Mouse (Mus musculus) heart, embryonic 12.5 days (tissue): ENCODE results near the gene Rsrc1. TPM values are rescaled to one million over a fixed set of nuclear protein-coding genes. Genes with fewer than 3 reads are reported as not detected.

Experiments
- ATAC-seq: fragments of 200-750 bp; cut with Nextera tagmentation; 2 replicates; pipeline ENCODE4 v1.8.0; 2017; ENCODE audit warnings: moderate TSS enrichment, moderate library complexity; ENCODE audit not compliant: insufficient number of reproducible peaks, low FRiP score
- H3K27ac ChIP-seq: fragments of 300-500 bp; sonication (generic); 2 replicates; pipeline ENCODE4 v1.5.1; 2016; ENCODE audit warnings: mild to moderate bottlenecking, moderate library complexity; ENCODE audit not compliant: poor library complexity, severe bottlenecking
- H3K27me3 ChIP-seq: fragments of 300-500 bp; sonication (generic); replicated peaks from 2 replicates; pipeline ENCODE4 v1.6.1; 2016; ENCODE audit warnings: mild to moderate bottlenecking, moderate library complexity
- H3K36me3 ChIP-seq: fragments of 300-500 bp; sonication (generic); 2 replicates; pipeline ENCODE4 v1.6.1; 2016; ENCODE audit warnings: mild to moderate bottlenecking, moderate library complexity
- H3K4me1 ChIP-seq: fragments of 300-500 bp; sonication (generic); replicated peaks from 2 replicates; pipeline ENCODE4 v1.6.1; 2016; ENCODE audit warnings: mild to moderate bottlenecking
- H3K4me2 ChIP-seq: fragments of 300-500 bp; sonication (generic); 2 replicates; pipeline ENCODE4 v1.6.1; 2016; ENCODE audit warnings: mild to moderate bottlenecking, moderate library complexity
- H3K4me3 ChIP-seq: fragments of 300-500 bp; sonication (generic); 2 replicates; pipeline ENCODE4 v1.5.1; 2016; ENCODE audit warnings: mild to moderate bottlenecking
- H3K9ac ChIP-seq: fragments of 300-500 bp; sonication (generic); 2 replicates; pipeline ENCODE4 v1.6.1; 2016; ENCODE audit warnings: mild to moderate bottlenecking, moderate library complexity
- H3K9me3 ChIP-seq: fragments of 300-500 bp; sonication (generic); replicated peaks from 2 replicates; pipeline ENCODE4 v1.6.1; 2016; ENCODE audit warnings: mild to moderate bottlenecking, moderate library complexity
- WGBS: fragments of 180-500 bp; shearing (Covaris S2); methylation state at CpG from one replicate; pipeline ENCODE4 v1.1.7; 2016; 5-methylcytosine and 5-hydroxymethylcytosine counted together
- polyA plus RNA-seq: library from polyadenylated mRNA; unstranded; fragments of >200 nt; fragmentation: Nextera tagmentation; extraction: Ambion mirVana; gene quantifications from 2 replicates; pipeline ENCODE4 v1.2.1, GENCODE M21; 2016

The Rsrc1 gene
- polyA plus RNA-seq, 1 experiment from 2014 or later = 26.3 TPM

DNA sequence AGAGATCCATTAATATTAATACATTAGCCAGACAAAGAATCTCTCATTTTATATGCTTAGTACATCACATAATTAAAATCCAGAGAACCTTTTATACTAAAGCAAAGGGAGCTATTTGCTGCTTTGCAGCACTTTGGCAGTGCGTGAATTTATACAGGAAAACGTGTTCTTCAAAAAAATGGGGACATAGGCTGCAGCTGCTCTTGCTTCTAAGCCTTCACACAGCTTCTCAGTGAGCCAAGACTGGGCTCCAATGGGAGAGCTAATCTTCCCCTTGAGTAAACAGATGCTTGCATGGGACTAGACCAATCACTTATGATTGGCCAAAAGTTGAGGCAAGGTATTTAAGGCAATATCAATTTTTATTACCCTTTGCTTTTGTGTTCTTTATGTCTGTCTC lies 365.5 kb downstream of the Rsrc1 start:
- Histone ChIP-seq H3K4me1 (no peaks in the 10 kb centered on the region), H3K9me3 (no peaks in the 10 kb centered on the region), H3K27me3 (no peaks in the 10 kb centered on the region), H3K36me3 (no peaks in the 10 kb centered on the region), H3K27ac (no peak overlapping the region), H3K9ac (no peak overlapping the region), H3K4me2 (no peak overlapping the region), H3K4me3 (no peak overlapping the region)
- no peak for ATAC-seq
- WGBS = 76% methylated on average over 2 of the region's 2 CpGs

DNA sequence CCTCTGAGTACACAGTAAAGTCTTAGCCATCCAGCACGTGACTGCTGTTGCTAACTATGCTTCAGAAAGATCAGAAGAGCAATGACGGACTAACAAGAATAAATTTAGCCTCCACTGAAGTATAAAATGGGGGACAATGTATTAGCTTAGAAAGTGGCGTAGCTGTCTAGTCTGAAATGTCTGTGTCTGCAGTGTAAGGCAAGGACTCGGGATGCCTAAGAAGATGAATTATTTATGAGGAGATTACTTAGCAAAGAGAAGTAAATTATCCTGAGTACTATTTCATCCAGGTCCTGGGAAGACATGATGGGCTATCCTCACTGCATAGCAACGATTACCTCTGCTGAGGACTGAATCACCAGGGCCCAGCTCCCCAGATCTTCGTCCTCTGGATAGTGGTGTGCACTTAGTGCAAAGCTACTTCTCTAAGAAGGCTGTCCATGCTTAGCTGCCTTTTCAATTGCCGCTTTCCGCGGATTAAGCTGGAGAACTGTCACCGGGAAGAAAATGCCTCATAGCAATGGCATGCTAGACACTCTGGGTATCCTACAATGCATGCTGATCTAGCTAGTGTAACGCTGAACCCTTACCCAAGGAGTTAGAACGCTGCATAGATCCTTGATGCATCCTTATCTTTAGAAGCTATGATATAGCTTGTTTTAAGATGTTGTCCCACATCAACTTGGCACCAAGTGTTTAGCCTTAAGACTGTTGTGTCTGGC lies 370.4 kb downstream of the Rsrc1 start:
- Histone ChIP-seq H3K4me2 (no peak overlapping the region), H3K27ac (no peak overlapping the region), H3K4me1 (no peaks in the 10 kb centered on the region), H3K36me3 (peaks cover 5% of the 10 kb centered on the region; the same call in 1 of the 2 replicates), H3K9ac (no peak overlapping the region), H3K27me3 (no peaks in the 10 kb centered on the region), H3K9me3 (no peaks in the 10 kb centered on the region), H3K4me3 (no peak overlapping the region)
- no peak for ATAC-seq
- WGBS = 71% methylated on average over 12 of the region's 12 CpGs

DNA sequence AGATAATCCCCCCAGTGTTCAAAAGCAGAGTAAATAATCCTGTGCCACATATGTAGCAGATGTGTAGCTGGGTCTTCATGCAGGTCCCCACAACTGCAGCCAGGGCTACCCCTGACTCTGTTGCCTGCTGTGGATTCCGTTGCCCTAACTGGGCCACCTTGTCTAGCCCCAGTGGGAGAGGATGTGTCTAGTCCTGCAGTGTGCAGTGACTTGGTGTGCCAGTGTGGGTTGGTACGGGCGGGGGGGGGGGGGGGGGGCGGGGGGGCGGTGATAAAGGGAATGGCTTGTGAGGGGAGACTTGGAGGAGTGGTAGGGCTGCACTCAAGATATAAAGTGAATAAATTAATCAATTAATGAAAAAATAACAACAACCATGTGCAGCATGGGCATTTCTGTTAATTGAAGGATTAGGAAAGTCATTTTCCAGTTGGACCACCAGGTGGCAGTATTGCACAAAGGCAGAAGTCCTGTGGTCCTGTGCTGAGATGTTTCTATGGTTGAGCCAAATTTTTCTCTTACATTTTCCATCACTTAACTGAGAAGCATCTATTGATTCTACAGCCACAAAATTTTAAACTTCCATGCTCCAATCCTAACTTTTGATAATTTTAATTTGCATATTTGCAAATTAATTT lies 371.1 kb downstream of the Rsrc1 start:
- no peak overlapping the region for H3K9ac ChIP-seq
- H3K27ac ChIP-seq = no peak overlapping the region
- H3K36me3 ChIP-seq = peaks cover 11% of the 10 kb centered on the region; the same call in 1 of the 2 replicates
- peaks cover 4% of the 10 kb centered on the region; the same call in 1 of the 2 replicates for H3K9me3 ChIP-seq
- no peaks in the 10 kb centered on the region for H3K27me3 ChIP-seq
- ATAC-seq = no peak
- H3K4me2 ChIP-seq = no peak overlapping the region
- no peak overlapping the region for H3K4me3 ChIP-seq
- WGBS = 47% methylated on average over 2 of the region's 5 CpGs
- H3K4me1 ChIP-seq = no peaks in the 10 kb centered on the region

DNA sequence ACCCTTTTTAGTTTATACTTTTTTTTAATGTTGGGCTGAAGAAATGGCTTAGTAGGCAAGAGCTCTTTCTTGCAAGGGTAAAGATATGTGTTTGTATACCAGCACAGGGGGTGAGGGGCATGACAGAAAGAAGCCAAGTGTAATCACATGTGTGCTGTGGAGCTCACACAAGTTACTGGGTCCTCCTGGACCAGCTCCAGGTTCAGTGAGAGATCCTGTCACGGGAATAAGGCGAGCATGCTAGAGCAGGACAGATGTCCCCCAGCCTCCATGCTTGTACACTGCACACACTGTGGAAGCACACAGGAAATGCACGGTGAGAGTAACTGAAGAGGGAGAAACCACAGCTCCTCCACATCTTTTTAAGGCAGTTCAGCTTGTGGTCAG lies 371.6 kb downstream of the Rsrc1 start:
- ATAC-seq = no peak

DNA sequence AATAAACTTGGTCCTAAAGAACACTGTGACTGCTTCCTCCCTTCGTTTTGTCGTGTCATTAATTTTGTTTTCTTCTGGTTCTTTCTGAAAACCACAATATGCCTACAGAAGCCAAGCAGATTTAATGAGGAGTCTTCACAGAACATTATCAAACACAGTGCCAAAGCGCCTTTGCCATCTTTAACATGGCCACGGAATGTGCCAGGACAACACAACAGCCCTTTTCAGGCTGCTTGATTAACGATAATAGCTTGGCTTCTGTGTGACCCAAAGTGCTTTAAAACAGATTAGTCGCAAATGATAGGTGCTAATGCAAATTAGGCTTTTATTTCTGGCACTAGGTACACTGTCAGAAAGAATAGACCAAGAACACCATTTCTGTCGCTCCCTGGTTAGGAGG lies 377.2 kb downstream of the Rsrc1 start:
- no peak overlapping the region for H3K27ac ChIP-seq
- H3K9ac ChIP-seq = no peak overlapping the region
- no peaks in the 10 kb centered on the region for H3K27me3 ChIP-seq
- H3K4me1 ChIP-seq = no peaks in the 10 kb centered on the region
- no peak for ATAC-seq
- no peak overlapping the region for H3K4me2 ChIP-seq
- H3K36me3 ChIP-seq = peaks cover 18% of the 10 kb centered on the region; the same call in 1 of the 2 replicates
- no peak overlapping the region for H3K4me3 ChIP-seq
- 84% methylated on average over 7 of the region's 7 CpGs for WGBS
- H3K9me3 ChIP-seq = peaks cover 11% of the 10 kb centered on the region; the same call in 1 of the 2 replicates

More for the DNA sequence above, 371.6 kb downstream of the Rsrc1 start:
- Histone ChIP-seq H3K4me3 (no peak overlapping the region), H3K27me3 (no peaks in the 10 kb centered on the region), H3K4me2 (no peak overlapping the region), H3K9me3 (peaks cover 8% of the 10 kb centered on the region; the same call in 1 of the 2 replicates), H3K27ac (no peak overlapping the region), H3K36me3 (peaks cover 15% of the 10 kb centered on the region; the same call in 1 of the 2 replicates), H3K9ac (no peak overlapping the region), H3K4me1 (no peaks in the 10 kb centered on the region)
- WGBS = 85% methylated on average over 3 of the region's 3 CpGs

DNA sequence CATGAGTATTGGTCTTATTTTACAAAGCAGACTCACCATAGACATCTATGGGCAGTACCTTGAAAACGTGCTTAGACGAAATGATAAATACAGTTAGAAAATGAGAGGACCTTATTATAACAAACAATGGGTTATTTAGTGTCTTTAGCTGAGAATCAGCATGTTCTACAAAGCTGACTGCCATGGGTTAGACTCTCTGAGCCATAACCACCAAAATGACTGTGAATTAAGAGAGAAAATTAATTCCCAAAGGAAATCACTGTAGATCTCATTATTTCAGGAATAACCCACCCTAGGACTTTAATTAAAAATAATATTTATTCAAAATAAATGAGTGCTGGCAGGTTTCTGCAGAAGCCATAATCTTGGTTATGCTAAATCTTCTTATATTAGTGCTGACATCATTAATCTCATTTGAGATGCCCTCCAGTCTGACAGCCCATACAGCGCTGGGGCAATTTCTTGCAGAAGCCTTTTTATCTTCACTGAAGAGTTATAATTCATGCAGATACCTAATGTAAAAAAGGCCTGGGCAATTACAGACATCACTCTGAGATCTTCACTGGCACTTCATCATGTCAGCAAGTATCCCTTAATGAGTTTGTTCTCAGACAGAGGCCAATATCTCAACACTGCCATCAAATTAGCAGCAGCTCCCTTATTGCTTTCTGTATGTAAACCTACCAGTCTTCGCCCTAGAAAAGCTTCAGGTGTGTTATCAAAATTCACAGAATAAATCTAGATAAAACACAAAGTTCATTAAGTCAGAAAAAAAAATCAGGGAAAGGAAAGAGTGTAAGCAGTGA lies 385.1 kb downstream of the Rsrc1 start:
- no peak overlapping the region for H3K27ac ChIP-seq
- H3K4me1 ChIP-seq = peaks cover 11% of the 10 kb centered on the region
- H3K36me3 ChIP-seq = no peaks in the 10 kb centered on the region
- H3K4me2 ChIP-seq = no peak overlapping the region
- no peak overlapping the region for H3K9ac ChIP-seq
- H3K9me3 ChIP-seq = 0 out of 2 replicates have a peak, but pooled peaks cover 3% of the 10 kb centered on the region
- ATAC-seq = no peak
- 67% methylated on average over 4 of the region's 4 CpGs for WGBS
- H3K4me3 ChIP-seq = no peak overlapping the region
- no peaks in the 10 kb centered on the region for H3K27me3 ChIP-seq

DNA sequence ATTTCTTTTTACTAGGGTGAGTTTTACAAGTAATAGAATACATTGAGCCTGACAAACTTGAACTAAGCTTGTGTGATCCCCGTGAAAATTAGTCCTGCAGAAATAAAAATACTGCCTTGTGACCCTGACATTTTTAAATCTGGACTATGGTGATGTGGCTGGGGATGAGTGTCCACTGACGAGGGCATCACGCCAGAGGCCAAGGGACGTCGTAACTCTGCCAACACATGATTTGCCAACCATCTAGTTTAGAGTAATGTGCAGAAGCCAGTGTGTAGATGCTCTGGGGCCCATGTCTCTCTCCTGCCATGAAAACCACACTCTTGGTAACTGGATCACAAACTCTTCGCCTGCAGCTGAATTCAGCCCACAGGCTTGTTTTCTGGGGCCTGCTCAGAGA lies 386.3 kb downstream of the Rsrc1 start:
- Histone ChIP-seq H3K4me3 (no peak overlapping the region), H3K4me1 (peaks cover 15% of the 10 kb centered on the region), H3K27ac (no peak overlapping the region), H3K9ac (no peak overlapping the region), H3K4me2 (no peak overlapping the region), H3K36me3 (no peaks in the 10 kb centered on the region), H3K9me3 (0 out of 2 replicates have a peak, but pooled peaks cover 3% of the 10 kb centered on the region), H3K27me3 (no peaks in the 10 kb centered on the region)
- 77% methylated on average over 6 of the region's 6 CpGs for whole genome bisulfite sequencing
- no peak for ATAC-seq

DNA sequence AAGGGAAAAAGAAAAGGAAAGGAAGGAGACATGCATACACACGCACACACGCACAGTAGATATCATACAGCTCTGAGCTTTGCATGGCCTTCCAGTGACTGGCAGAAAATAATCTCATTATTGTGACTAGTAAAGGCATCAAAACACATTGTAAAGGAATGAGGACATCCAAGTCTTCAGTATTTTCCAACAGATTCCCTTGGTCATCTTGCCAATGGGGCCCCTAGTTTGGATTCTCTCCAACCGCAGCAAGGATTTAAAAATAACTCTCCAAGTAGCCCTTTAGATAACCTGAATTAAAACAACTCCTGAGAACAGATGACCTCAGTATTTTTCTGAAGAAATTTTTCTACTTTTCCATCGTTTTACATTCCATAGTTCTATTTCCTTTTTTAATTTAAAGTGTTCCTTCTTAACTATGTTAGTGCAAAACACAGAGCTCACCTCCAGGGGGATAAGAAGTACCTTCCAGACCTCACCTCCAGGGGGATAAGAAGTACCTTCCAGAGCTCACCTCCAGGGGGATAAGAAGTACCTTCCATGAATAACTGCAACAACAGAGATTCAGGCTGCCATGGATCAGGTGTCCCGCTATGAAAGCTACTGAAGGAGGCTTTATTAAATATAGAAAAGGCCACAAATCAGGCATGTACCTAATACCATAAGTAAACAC lies 388.4 kb downstream of the Rsrc1 start:
- no peak overlapping the region for H3K9ac ChIP-seq
- H3K9me3 ChIP-seq = 0 out of 2 replicates have a peak, but pooled peaks cover 3% of the 10 kb centered on the region
- no peak for ATAC-seq
- no peaks in the 10 kb centered on the region for H3K36me3 ChIP-seq
- 0 out of 2 replicates have a peak overlapping the region, but pooled peaks have one; percentile 39 for H3K27ac ChIP-seq
- H3K27me3 ChIP-seq = no peaks in the 10 kb centered on the region
- peaks cover 22% of the 10 kb centered on the region for H3K4me1 ChIP-seq
- H3K4me2 ChIP-seq = no peak overlapping the region
- 61% methylated on average over 5 of the region's 5 CpGs for WGBS
- H3K4me3 ChIP-seq = no peak overlapping the region

DNA sequence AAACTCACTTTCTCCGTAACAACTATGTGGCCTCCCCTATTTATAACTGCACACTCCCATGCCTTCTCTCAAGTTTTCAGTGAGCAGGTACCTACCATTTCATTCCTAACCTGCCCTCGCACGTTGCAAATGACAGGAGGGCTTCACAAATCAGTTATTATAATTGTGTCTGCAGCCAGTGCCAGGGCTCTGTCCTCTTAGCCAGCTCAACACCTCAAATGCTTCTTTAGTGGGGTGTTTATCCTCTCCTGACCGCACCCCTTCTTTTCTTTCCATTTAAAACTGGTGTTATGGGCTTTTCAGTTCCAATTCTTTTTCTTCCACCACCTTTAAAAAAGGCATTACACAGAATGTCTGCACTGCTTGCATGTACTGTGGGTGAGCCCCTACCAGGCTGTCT lies 391.0 kb downstream of the Rsrc1 start:
- Histone ChIP-seq H3K4me1 (peaks cover 22% of the 10 kb centered on the region), H3K27me3 (no peaks in the 10 kb centered on the region), H3K4me3 (no peak overlapping the region), H3K36me3 (no peaks in the 10 kb centered on the region), H3K27ac (peak overlapping the region; percentile 32; the same call in 1 of the 2 replicates), H3K9ac (no peak overlapping the region), H3K9me3 (0 out of 2 replicates have a peak, but pooled peaks cover 3% of the 10 kb centered on the region), H3K4me2 (no peak overlapping the region)
- WGBS = 55% methylated on average over 4 of the region's 4 CpGs
- no peak for ATAC-seq

DNA sequence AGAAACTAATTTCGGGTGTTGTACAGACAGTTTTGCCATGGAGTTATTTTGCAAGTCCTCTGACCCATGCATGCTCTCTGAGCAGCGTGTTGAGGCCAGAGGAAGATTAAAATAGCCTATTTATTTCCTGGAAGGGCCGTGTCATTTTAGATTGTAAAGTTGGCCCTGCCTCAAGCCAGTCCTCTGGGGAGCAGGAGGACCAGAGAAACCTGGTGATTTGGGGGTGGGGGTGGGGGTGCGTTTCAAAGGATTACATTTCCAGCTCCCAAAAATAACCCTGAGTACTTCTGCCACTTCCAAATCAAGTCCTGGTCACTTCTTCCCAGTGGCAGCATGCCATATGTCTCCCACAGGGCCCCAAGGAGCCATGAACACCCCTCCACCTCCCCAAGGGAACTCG lies 391.6 kb downstream of the Rsrc1 start:
- 0 out of 2 replicates have a peak, but pooled peaks cover 3% of the 10 kb centered on the region for H3K9me3 ChIP-seq
- H3K4me2 ChIP-seq = no peak overlapping the region
- H3K27ac ChIP-seq = peak overlapping the region; percentile 32
- H3K9ac ChIP-seq = no peak overlapping the region
- 34% methylated on average over 5 of the region's 5 CpGs for WGBS
- H3K36me3 ChIP-seq = no peaks in the 10 kb centered on the region
- no peak overlapping the region for H3K4me3 ChIP-seq
- ATAC-seq = no peak
- peaks cover 22% of the 10 kb centered on the region for H3K4me1 ChIP-seq
- H3K27me3 ChIP-seq = no peaks in the 10 kb centered on the region
